Mouse (Mus musculus) ovary, postnatal 14 days (tissue): ENCODE measurements around the gene Hspa12a.
A peak's percentile ranks its signal among the peaks of the same experiment; 100 is the strongest.
"Not testable (repeated sequence)": the region's sequence is repeated elsewhere in the genome, so short reads cannot be mapped to it uniquely, and the experiment has no call there.

Source experiments
- DNase-seq: peaks from one replicate; pipeline ENCODE4 v3.0.0; 2022; ENCODE audit warnings: low spot score

The Hspa12a gene

GRCm38 (mm10) chr19:58910941-58911368 lies 32.5 kb downstream of the Hspa12a start:
- DNase-seq = no peak

- no peak for DNase-seq
Measured at GRCm38 (mm10) chr19:58908018-58908417, 35.4 kb downstream of the Hspa12a start.

- no peak for DNase-seq
Measured at GRCm38 (mm10) chr19:58906685-58907084, 36.8 kb downstream of the Hspa12a start.

- peak; percentile 87 for DNase-seq
Measured at GRCm38 (mm10) chr19:58903899-58904327, 39.5 kb downstream of the Hspa12a start.

- no peak for DNase-seq
Measured at GRCm38 (mm10) chr19:58903079-58903898, 40.2 kb downstream of the Hspa12a start.

GRCm38 (mm10) chr19:58900471-58900870 lies 43.0 kb downstream of the Hspa12a start:
- not testable (repeated sequence) for DNase-seq

GRCm38 (mm10) chr19:58896216-58896615 lies 47.2 kb downstream of the Hspa12a start:
- DNase-seq = no peak

- DNase-seq = no peak
Measured at GRCm38 (mm10) chr19:58889306-58890038, 54.0 kb downstream of the Hspa12a start.

DNA sequence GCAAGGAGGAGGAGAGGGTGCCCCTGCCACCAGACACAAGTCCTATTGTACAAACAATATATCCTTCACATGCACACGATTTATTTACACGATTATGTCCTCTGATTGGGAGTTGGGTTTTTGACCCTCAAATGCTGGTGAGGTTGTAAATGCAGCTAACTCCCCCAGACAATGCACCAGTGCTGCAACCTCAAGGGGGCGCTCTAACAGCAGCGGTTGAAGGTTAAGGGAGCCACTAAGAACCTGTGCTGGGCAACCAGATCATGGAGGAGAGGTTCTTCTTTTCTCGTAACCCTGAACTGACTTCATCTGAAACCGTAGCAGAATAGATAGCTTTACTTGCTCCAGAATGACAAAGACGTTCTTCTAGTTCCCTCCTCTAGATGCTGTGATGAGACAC lies 57.0 kb downstream of the Hspa12a start:
- no peak for DNase-seq

DNA sequence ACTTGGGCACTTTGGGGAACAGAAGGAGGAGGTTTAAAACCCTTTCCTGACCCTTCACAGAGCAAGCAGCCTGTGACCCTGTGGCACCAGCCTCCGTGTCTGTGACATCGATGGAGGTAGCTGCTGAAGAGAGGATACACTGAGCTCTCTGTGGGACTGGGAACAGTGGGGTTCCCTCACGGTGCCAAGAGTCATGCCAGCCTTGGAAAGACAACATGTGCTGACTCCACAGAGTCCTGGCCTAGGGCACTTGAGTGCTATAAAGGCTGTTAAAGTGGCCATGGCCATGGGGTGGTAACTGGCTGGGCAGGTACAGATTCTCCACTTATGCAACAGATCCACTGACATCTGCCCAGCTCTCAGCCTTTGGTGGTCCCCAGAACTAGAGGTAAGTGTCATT lies 60.0 kb downstream of the Hspa12a start:
- no peak for DNase-seq

DNA sequence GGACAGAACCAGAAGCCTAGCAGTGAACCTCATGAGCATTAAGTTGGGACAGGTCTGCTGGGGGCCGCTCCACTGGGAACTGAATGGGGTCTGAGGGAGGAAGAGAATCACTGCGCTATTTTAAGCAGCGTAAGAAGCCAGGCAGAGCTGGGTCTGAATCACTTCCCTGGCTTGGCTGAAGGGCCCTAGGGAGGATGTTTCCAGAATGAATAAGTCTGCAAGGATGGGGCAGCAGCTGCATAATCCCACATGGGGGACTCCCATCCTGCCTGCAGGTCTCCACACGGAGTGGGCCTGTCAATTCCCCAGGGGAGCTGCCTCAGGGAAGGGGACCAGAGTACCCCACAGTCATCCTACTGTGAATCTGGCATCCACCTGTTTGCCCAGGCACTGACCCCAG lies 61.1 kb downstream of the Hspa12a start:
- DNase-seq = no peak

GRCm38 (mm10) chr19:58879330-58879957 lies 64.0 kb downstream of the Hspa12a start:
- no peak for DNase-seq

DNA sequence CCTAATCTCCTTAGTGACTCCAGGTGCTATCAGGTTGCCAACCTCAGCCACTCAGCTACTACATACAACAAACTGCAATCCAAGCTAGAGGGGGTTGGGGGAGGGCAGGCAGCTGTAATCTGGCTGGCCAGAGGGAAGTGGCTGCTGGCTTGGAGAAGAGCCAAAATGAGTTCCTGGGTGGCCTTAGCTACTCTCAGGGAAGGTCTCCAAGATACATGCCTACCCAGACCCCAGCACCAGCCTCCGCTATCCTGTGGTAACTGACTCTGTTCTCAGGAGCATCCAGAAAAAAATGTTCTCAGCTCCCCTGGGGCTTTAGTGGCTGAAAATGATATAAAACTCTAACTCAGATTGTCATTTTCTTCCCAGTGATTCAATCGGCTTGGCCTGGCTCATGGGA lies 64.9 kb downstream of the Hspa12a start:
- no peak for DNase-seq

GRCm38 (mm10) chr19:58873536-58873935 lies 69.9 kb downstream of the Hspa12a start:
- DNase-seq = no peak

GRCm38 (mm10) chr19:58872381-58873259 lies 70.8 kb downstream of the Hspa12a start:
- no peak for DNase-seq

GRCm38 (mm10) chr19:58871878-58872277 lies 71.6 kb downstream of the Hspa12a start:
- no peak for DNase-seq

GRCm38 (mm10) chr19:58866651-58867050 lies 76.8 kb downstream of the Hspa12a start:
- DNase-seq = no peak

GRCm38 (mm10) chr19:58865224-58865623 lies 78.2 kb downstream of the Hspa12a start:
- DNase-seq = no peak

DNA sequence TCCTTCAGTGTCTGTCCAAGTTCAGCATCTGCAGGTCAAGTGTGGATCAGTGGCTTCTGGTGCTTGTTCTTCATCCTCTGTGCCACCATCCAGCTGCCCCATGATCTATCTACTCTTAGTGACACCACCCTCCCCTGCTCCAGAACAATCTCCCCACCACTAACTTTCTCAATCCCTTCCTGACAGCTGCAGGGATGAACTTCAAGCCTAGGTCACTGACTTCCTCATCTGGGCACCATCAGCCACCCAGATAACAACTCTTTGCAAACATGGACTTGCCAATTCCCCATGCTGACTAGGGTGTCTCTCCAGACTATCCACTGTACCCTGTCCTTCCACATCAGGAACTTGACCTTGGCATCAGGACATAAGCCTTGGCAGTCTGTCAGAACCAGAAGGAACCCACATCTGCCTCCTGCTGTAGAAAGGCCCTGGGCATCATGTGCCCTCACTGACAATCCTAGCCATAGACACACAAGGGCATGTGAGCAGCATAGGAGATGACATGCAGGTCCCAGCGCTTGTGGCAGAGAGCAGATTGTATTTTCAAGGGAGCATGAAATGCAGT lies 79.4 kb downstream of the Hspa12a start:
- no peak for DNase-seq

DNA sequence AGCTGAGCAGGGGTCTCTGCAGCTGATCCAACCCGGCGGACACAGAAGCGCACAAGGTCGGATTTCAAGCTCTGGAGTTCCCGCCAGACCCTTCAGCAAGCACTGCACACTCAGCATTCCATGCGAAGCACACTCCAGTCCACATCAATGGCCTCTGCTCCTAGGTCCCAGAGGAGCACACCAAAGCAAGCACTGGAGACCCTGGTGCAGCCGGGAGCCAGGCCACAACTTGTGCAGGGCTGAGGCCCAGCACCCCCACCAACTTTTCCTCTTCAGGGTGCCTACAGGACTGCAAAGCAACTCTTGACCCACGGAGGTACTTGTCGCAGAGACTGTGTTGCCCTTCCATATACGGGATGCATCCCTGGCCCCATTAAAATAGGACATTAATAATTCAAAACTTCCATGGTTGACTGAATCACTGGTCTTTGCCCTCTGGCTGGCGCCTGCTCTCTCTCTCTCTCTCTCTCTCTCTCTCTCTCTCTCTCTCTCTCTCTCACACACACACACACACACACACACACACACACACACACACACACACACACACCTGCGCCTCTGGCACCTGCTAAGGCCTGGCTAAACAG lies 82.2 kb downstream of the Hspa12a start:
- no peak for DNase-seq
